Mouse (Mus musculus): ENCODE data around the gene Ciao1. TPM values are rescaled to one million over a fixed set of nuclear protein-coding genes. Genes with fewer than 3 reads are reported as not detected.

Ciao1 gene
- total and polyA plus RNA-seq, 3 experiments: 60.9 to 79.0 (median 74.3) TPM

GRCm38 (mm10) chr2:127269491-127270299 lies 22.1 kb upstream of the Ciao1 start, which contains the start of gene Stard7 (continued):
- TF ChIP-seq POLR2A (IDR thresholded peaks at IDR 0.05; ENCODE audit: low read depth, low read length): peak; percentile 69; the same call in 1 of the 2 replicates

- Histone ChIP-seq H3K79me2 (replicated peaks; ENCODE audit: control insufficient read depth, extremely low read depth, insufficient read depth, poor library complexity, severe bottlenecking) (peaks cover 21% of the 10 kb centered on the region), H3K36me3 (replicated peaks in 1 of 2; ENCODE audit: control insufficient read depth in 1 of 2, insufficient read depth in 1 of 2, low read length in 1 of 2) (peaks cover 0 to 16% of the 10 kb centered on the region in 2 experiments), H3K4me2 (ENCODE audit: insufficient read depth, low read depth, poor library complexity, severe bottlenecking) (no peak overlapping the region), H3K4me1 (ENCODE audit: control insufficient read depth in 1 of 2, insufficient read depth in 2 of 2) (peaks cover 0 to 17% of the 10 kb centered on the region in 2 experiments; a peak in 2 of 4 replicates), H3K27ac (ENCODE audit: insufficient read depth, low read depth) (no peak overlapping the region), H3K9me3 (replicated peaks; ENCODE audit: low read length) (no peaks in the 10 kb centered on the region), H3K27me3 (replicated peaks) (no peaks in the 10 kb centered on the region), H3K4me3 (replicated peaks in 1 of 3; ENCODE audit: low read depth in 2 of 3, low read length in 2 of 3, poor library complexity in 1 of 3) (no peak overlapping the region), H3K9ac (ENCODE audit: insufficient read depth, low read depth) (no peak overlapping the region)
- in situ Hi-C loops (cut with MboI; ENCODE audit: low pct_ligation_motif_present, low pct_unique_long_range_greater_than_20kb, low sequenced_read_pairs) (no loop called here), dilution Hi-C loops (cut with MboI; ENCODE audit: extremely low pct_ligation_motif_present, extremely low pct_unique_long_range_greater_than_20kb, low sequenced_read_pairs) (no loop called here)
- no peak for DNase-seq (ENCODE audit: extremely low read depth)
- TF ChIP-seq POLR2A (IDR thresholded peaks at IDR 0.05; ENCODE audit: low read depth, low read length): no peak
- TF ChIP-seq CHD2 (IDR thresholded peaks at IDR 0.05; ENCODE audit: low read length): no peak
- no peak for TF ChIP-seq EP300 (IDR thresholded peaks at IDR 0.05; ENCODE audit: low read length)
- TF ChIP-seq GABPA (IDR thresholded peaks at IDR 0.05; ENCODE audit: insufficient replicate concordance, low read depth, low read length): no peak
- peak in 1 of 2 experiments; percentile 34; a peak in 1 of 4 replicates for TF ChIP-seq CTCF (conservative IDR thresholded peaks at IDR 0.05 in 1 of 2, IDR thresholded peaks at IDR 0.05 in 1 of 2; ENCODE audit: low read depth in 2 of 2, low read length in 2 of 2)
Measured at GRCm38 (mm10) chr2:127267854-127268253, 20.2 kb upstream of the Ciao1 start.

- no peaks in the 10 kb centered on the region for H3K4me1 ChIP-seq (ENCODE audit: control insufficient read depth in 1 of 2, insufficient read depth in 2 of 2)
Measured at GRCm38 (mm10) chr2:127262480-127262879, 14.9 kb upstream of the Ciao1 start.

More at GRCm38 (mm10) chr2:127262480-127262879, 14.9 kb upstream of the Ciao1 start:
- Histone ChIP-seq H3K36me3 (replicated peaks in 1 of 2; ENCODE audit: control insufficient read depth in 1 of 2, insufficient read depth in 1 of 2, low read length in 1 of 2) (peaks cover 20 to 35% of the 10 kb centered on the region in 2 experiments), H3K4me2 (ENCODE audit: insufficient read depth, low read depth, poor library complexity, severe bottlenecking) (no peak overlapping the region), H3K27me3 (replicated peaks) (no peaks in the 10 kb centered on the region), H3K9me3 (replicated peaks; ENCODE audit: low read length) (no peaks in the 10 kb centered on the region), H3K79me2 (replicated peaks; ENCODE audit: control insufficient read depth, extremely low read depth, insufficient read depth, poor library complexity, severe bottlenecking) (no peaks in the 10 kb centered on the region), H3K4me3 (replicated peaks in 1 of 3; ENCODE audit: low read depth in 2 of 3, low read length in 2 of 3, poor library complexity in 1 of 3) (no peak overlapping the region), H3K27ac (ENCODE audit: insufficient read depth, low read depth) (no peak overlapping the region), H3K9ac (ENCODE audit: insufficient read depth, low read depth) (no peak overlapping the region)
- TF ChIP-seq MAZ (IDR thresholded peaks at IDR 0.05; ENCODE audit: low read depth, low read length) (no peak), NELFE (IDR thresholded peaks at IDR 0.05; ENCODE audit: low read depth, low read length) (no peak), ETS1 (conservative IDR thresholded peaks at IDR 0.05; ENCODE audit: low read depth, low read length) (no peak), CHD2 (IDR thresholded peaks at IDR 0.05; ENCODE audit: low read length) (no peak), ZC3H11A (IDR thresholded peaks at IDR 0.05; ENCODE audit: low read depth, low read length) (no peak), MYC (IDR thresholded peaks at IDR 0.05; ENCODE audit: low read depth, low read length) (no peak), E2F4 (IDR thresholded peaks at IDR 0.05; ENCODE audit: insufficient replicate concordance, low read depth, low read length) (no peak), POLR2AphosphoS2 (IDR thresholded peaks at IDR 0.05; ENCODE audit: low read depth, low read length) (no peak), NRF1 (IDR thresholded peaks at IDR 0.05; ENCODE audit: low read depth, low read length) (no peak), UBTF (IDR thresholded peaks at IDR 0.05; ENCODE audit: low read depth, low read length) (no peak), JUND (conservative IDR thresholded peaks at IDR 0.05; ENCODE audit: low read depth, low read length) (no peak), SIN3A (IDR thresholded peaks at IDR 0.05; ENCODE audit: low read length) (no peak), SMC3 (IDR thresholded peaks at IDR 0.05; ENCODE audit: low read depth, low read length) (no peak), RAD21 (IDR thresholded peaks at IDR 0.05; ENCODE audit: low read depth, low read length) (no peak), ZMIZ1 (IDR thresholded peaks at IDR 0.05; ENCODE audit: low read depth, low read length) (no peak), ELF1 (IDR thresholded peaks at IDR 0.05; ENCODE audit: low read depth, low read length) (no peak)
- in situ Hi-C loops (cut with MboI; ENCODE audit: low pct_ligation_motif_present, low pct_unique_long_range_greater_than_20kb, low sequenced_read_pairs): no loop called here
- dilution Hi-C loops (cut with MboI; ENCODE audit: extremely low pct_ligation_motif_present, extremely low pct_unique_long_range_greater_than_20kb, low sequenced_read_pairs): no loop called here
- DNase-seq (ENCODE audit: extremely low read depth): no peak

Data from CH12.LX (cell line).